Mouse (Mus musculus) layer of hippocampus, adult 9-11 months (tissue): ENCODE measurements at regions not wholly inside any gene's neighbourhood (a gene's known extent, or its start where the extent isn't known, plus 50 kb on each side); places are given as distances from the start of the nearest gene placed in this dataset.

Experiments
- DNase-seq: peaks from one replicate; pipeline ENCODE4 v3.0.0; 2022

DNA sequence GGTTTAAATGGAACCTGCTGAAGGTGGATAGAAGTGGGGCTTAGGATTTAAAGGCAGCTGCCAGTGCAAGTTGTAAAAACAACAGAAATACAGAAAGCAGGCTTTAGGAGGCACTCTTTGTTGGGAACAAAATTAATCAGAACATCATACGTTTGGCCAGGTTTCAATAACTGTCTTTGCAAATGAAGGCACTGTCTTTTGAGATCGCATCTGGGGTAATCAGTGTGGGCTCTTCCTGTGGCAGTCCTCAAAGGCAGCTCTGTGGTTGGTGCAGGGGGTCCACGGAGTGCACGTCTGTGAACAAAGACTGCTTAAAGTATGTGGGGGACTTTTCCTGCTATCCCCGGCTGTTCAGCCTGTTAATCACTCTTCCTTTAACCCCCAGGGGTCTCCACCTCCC lies 654.5 kb downstream of the Tmem132b start:
- no peak for DNase-seq

DNA sequence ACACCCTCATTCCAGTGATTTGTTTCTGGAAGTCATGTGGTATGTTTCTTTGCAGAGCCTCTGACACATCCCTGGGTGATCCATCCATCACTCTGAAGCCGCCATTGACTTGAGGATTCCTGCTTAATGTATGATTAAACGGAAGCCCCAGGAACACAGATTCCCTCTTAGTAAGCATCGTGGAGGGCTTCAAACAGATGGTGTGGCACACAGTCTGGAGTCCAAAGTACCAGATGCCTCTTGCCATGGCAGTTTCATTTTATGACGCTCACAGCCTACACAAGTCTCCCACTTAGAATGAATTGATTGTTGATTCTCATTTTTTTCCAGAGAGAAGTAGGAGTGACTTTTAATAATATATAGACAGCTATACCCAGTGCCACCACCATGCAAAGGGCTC lies 668.3 kb downstream of the Tmem132b start:
- peak; percentile 52 for DNase-seq

DNA sequence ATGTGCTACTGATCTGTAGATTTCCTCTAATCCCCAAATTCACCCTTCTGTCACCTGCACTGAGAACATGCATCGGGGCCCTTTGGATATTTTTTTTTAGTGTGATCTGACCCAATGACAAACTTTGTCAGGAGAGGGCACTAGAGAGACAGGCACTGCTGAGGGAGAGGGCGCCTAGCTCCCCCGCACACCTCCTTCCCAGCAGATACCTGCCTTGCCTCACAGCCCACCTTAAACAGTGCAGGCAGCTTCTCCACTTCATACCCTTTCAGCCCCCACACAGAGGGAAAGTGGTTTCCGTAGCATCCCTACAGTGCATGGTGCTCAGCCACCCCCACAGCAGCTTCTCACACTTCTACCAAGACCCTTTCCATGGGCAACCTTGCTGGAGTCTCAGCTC lies 670.0 kb downstream of the Tmem132b start:
- no peak for DNase-seq

DNA sequence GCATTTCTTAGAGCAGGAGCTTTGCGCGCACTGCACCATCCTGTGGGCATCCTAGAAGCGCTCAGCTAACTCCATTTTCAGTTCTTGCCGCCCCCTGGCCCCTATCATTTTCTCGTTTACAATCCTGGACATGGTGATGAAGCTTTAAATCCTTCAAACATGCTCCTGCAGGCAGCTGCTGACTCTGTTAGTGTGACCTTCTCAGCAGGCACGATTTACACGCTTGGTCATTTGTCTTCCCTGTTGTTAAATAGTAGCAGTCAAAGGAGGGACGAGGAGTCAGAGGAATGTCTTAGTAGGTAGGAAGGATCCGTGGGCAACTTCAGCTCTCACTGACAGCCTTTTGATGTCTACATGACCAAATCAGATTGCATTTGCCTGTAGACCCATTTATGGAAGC lies 670.4 kb downstream of the Tmem132b start:
- no peak for DNase-seq

DNA sequence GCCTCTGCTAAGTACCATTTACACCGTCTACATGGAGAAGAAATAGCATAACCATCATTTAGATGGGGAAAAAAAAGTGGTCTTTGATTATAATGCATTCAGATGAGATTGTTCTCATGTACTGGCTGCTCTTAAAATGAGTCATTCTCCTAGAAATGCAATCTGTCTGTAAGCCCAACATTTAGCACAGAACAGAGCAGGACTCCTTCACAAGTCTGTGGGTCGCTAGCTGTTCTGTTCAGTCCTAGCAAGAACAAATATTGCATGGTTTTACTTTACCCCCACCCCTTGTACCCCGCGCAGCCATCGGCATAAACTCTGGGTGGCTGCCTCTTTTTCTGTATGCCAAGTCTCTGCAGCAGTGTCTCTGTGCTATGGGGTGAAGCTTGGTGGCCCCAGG lies 685.4 kb downstream of the Tmem132b start:
- DNase-seq = peak; percentile 41

DNA sequence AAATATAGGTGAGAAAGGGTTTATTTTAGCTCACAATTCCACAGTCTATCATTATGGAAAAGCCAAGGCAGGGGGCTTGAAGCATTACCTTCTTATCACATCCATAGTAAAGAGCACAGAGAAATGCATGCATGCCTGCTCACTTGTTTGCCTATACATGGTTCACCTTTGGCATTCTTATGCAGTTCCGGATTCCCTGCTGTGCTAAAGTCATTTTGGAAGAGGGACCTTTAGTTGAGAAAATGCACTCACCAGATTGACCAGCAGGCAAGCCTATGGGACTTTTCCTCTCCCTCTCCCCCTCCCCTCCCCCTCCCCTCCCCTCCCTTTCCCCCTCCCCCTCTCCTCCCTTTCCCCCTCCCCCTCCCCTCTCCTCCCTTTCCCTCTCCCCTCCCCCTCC lies 686.2 kb downstream of the Tmem132b start:
- no peak for DNase-seq

DNA sequence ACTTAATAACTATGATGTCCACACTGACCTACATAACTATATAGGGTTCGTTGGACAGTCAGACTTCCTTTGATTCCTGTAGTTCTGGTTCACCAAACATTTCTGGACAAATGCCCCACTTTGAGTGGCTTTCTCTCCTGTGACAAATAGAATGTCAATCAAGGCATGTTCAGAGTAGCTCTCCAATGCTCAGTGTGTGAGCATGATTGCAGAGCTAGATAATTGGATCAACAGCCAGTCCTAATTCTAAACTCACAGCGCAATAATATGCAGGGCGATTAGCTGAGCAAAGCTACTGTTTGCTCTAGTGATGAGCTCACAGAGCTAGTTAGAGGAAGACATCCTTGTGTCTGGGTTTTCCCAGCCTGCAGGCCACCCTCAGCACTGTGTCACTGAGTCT lies 692.1 kb downstream of the Tmem132b start:
- no peak for DNase-seq

DNA sequence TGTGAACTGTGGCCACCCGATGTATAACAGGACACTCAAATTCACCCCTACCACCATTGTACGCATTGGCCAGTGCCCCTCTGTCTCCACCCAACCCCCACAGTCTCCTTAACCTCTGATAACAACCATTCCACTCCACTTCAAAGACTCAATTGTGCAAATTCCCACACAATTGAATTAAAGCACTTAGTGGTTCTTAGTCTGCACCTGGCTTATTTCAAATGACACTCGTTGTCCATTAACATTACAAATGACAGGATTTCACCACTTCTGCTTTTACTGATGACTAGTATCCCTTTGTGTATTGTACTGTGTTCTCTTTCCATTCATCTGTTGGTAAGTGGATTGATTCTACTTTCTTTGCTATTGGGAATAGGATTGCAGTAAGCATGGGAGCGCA lies 699.2 kb downstream of the Tmem132b start:
- no peak for DNase-seq

DNA sequence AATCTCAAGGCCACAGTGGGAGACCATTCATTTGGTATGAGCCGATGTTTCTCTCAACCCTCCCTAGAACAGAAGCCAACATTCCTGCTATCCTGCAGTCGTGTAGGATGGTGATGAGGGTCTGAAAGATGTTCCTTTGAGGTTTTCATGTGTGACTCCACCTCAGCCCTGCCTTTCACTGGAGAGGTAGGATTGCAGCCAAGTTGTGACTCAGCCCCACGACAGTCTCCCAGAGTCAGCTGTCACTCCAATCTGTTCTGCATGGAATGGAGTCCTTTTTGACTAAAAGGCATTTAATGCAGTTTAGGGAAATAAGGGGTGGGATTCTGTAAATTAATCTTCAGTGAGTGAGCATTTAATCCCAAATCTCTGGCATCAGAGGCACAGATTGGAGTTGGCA lies 706.5 kb downstream of the Tmem132b start:
- peak; percentile 76 for DNase-seq

DNA sequence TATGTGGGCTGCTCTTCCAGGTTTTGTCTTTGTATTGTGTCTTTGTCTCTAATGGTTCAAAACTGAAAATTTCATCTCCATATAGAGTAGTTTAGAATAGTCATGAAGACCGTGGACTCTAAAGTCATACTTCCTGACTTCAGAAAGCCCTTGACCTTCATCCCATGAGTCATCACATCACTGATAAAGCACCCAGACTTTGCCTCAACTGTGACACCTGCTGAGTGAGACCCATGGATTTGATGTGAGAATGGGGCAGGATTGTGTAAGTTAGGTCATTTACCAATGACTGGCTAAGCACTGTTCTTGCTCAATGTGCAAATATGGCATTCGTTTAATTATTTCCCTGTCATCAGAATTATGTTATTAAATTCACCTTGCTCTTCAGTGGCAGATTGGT lies 714.2 kb downstream of the Tmem132b start:
- DNase-seq = no peak

DNA sequence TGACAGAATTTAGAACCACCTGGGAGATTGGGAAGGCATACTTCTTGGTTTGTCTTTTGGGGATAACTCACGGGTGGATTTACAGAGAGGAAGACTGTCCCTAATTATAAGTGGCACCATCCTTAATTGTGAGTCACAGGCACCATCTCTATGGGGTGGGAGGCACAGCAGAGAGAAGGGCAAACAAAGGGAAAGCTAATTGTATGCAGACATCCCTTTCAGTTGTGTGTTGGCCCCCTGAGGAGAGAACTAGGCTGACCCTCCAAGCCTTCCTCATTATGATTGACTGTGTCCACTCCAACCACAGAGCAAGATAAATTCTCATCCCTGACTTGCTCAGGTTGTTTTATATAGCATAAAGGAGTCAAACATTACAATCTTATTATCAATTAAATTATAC lies 718.8 kb downstream of the Tmem132b start:
- no peak for DNase-seq

DNA sequence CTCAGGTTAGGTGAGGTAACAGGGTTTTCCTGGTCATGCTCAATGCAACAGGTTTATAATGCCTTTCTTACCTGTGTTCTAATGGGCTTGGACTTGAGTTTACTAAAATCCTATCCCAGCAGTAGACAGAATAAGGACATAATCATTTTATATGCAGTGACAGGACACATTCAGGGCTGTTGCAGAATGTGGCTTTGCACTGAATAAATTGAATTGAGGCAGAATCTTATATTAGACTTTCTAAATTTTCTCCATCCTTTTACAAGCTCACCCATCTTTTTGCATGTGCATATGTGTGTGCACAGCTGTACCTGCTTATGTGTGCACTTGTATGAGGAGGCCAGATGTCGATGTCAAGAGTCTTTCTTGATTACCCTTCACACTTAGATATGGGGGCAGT lies 723.1 kb downstream of the Tmem132b start:
- no peak for DNase-seq

DNA sequence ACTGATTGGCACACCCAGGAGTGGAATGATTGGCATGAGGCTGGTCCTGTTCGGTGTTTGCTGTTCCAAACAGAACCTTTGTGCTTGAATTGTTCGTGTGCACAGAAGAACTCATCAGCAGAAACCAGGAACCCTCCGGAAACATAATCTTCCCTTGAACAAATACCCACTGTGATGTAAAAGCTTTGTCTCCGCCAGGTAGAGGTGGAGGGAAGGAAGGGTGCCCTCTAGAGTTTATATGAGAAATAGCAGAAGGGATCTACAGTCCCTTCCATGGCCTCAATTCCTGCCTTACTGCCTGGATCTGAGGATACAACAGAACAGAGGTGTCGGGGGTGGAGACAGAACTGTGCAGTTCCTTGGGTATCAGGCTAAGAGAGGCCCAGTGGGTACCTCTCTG lies 726.3 kb downstream of the Tmem132b start:
- DNase-seq = no peak

DNA sequence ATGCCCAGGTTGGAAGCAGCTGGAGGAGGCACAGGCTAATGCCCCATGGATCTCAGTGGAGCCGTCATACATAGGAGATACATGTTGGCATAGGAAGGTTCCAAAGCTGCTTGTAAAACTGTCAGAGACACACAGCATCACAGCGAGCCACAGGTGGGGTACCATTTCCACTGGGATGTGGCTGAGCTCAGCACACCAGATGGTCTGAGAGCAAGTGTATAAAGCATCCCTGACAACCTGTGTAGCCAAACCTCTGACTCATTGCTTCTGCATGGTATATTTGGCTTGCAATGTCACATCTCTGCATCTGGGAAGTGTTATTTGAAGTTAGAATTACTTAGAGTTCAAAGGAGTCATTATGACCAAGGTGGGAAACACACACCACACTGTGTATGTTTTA lies 734.9 kb downstream of the Tmem132b start:
- DNase-seq = peak; percentile 4

DNA sequence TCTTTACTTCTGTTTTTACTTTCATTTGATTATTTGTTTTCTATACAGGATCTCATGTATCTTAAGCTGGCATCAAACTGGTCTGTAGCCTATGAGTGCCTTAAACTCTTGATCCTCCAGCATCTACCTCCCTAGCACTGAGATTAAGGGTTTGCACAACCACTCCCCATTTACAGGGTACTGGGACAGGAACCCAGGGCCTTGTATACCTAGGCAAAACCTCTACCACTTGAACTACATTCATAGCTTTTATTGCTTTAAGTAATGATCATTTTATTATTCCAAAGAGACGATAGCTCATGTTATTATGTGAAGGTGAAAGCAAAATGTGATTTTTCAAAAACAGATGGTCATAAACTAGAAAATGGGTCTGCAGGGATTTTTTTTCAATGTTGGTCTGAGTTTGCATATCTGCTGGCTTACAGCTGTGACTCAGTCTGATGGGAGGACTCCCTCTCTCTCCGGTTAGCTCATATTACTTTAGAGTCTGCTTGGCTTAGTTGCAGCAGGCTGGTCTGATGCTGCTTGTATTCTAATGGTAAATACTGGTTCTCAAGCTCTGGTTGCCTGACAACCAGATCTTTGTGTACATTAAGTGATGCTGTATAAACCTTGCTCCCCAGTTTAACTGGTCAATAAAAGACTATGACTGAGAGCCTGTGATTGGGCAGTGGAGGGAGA lies 735.5 kb downstream of the Tmem132b start:
- DNase-seq = no peak

DNA sequence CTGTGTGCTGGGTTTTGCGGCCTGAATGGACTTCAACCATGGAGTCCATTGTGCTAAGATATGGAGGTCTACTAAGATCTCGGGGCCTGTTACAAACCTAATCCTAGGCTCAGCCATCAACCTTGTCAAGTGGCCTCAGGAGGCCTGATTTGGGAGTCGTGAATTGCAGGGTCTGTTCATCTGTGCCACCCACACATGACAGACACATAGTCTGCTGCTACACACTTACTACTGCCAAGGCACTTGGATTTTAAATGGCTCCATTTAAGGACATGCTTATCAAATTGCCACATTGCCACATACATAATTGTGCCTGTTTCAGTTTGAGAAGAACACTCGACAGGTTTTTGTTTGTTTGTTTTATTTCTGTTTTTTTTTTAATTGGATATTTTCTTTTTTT lies 737.0 kb downstream of the Tmem132b start:
- peak; percentile 74 for DNase-seq

DNA sequence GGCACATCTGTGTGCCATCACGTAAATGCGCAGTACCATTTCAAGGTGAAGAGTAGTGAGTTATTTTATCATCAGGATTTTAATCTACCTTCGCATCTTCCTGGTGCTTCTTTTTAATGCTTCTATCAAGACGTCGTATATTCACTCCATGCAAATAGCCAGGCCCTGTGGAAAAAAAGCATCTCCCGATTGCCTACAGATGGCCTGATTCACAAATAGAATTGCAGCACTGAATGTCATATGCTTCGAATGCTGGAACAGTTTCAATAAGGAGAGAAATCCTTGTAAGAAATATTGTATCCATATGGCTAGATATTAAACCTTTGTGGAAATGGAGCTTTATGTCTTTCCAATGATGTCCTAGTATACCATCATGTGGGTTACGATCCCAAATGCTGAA lies 742.7 kb downstream of the Tmem132b start:
- DNase-seq = peak; percentile 44

DNA sequence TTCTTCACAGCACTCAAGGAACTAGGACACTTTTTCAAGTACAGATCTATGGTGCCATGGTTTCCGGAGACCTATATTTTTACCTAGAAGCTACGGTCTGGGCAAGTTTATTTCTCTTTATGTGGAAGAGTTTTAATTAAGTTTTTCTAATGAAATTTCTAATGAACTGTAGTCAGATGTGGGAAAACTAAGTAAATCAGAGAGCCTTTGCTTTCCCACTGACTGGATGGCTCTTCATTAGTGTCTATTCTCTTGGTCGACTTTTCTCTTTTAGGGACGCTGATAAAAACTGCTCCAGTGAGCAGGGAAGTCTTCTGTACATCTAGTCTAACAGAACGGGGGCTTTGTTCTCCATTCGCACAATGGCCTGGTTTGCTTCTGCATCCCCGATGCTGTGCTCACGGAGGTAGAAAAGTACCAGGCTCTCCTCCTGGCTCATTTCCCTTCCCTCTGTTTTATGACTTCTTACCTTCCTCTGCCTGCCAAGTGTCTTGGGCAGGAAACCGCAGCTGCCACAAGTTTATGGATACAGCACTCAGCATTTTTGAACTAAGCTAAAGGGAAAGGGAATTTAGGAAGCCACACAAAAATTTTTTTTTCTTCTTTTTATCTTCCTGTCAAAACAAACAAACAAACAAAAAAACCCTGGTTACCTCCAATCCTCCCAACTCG lies 749.6 kb downstream of the Tmem132b start:
- no peak for DNase-seq

DNA sequence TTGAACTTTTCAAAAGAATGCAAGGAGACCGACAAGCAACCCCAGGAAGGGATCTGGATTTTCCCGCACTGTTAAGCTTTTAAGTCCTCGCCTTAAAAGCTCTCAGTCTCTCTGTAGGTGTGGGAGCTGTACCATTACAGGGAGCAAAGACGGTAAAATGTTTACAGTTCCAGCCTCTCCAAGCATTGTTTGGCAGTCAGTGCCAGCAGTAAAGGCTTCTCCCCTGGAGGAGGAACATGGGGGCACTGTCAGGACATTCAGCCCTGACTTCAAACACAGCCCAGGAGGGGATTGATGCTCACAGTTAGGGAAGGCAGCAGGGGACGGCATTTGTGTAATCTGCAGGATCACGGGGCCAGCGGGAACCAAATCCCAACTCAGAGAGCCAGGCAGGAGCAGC lies 750.2 kb downstream of the Tmem132b start:
- no peak for DNase-seq

DNA sequence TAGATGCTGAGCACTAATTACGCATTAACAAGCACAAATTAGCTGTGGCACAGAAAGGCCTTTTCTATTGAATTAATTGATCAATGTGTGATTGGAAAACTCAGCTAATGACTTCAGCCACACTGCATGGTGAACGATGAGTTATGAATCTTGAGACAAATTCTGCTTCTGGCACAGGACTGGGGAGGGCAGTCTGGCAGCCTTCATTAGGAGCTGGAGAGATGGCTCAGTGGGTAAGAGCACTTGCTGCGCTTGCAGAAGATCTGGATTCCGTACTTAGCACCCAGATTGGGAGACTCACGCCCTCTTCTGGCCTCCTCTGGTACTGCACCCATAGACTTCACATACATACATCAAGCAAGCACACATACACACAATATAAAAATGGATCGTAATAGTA lies 793.3 kb downstream of the Tmem132b start:
- no peak for DNase-seq

DNA sequence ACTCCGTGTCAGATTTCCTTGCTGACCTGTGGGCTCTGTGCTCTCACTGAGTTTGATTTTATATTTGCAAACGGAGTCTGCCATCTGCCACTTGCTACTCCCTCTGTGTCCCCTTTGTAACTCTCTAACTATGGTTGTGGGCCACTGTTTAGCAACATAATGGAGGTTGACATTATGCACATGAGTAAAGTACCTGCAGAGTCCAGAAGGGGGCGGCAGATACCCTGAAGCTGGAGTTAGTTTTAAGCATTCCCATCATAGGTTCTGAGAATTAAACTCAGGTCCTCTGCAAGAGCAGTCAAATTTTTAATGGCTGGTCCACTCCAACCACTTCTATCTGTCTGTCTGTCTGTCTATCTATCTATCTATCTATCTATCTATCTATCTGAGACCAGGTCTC lies 796.7 kb downstream of the Tmem132b start:
- no peak for DNase-seq

DNA sequence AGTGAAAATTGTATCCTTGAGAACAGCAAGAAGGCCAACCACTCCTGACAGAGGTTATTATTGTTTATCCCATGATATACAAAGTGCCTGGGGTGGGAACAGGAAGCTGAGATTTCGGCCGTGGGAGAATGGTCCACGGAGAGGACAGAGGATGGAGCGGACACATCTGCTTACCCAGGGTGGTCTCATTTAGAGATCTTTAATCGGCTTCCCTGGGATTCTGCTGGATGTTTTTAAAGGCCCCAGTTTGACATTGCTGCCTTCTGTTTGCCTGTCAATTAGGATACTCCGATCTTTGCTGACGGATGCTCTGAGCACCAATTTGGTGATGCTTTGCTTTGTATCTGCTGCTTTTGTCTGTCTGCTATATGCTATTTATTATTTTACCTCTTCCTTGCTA lies 803.5 kb downstream of the Tmem132b start:
- no peak for DNase-seq

DNA sequence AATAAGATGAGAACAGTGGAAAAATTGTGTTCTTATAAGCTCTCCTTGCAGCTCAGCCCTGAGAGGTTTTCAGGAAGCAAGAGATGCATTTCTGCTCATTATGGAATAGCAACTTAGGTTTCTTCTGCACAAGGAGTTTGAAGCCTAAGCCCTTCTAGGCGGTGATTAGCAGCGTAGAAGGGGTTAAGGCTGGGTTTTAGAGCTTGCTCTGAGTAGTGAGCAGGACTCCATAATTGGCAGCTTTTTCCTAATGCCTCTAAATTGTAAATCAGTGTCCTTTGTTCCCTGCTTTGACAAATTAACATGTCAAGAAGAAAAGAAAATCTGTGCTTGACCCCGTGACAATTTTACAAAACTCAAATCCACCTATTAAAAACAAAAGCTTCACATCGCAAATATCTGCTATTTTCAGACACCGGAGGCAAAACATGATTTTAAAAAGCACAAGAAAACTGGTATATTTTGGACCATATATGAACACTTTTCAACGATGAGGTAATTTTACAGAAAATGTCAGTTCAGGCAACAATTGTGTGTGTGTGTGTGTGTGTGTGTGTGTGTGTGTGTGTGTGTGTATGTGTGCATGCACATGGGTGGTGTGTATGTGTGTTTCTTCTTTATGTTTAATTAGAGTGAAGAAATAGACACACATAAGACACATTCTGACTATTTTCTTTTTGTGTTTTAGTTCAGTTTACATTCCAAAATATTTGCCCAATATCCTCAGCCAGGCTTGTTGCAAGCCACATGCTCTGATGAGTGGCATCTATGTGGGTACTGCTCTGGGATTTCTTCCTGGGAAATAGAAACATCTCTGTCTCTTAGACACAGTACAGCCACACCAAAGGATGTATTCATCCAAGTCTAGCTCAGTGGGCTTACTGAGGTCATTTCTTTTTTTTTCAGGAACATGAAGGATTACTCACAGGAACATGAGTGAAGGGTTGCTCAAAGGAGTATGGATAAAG lies 804.3 kb downstream of the Tmem132b start:
- DNase-seq = no peak

DNA sequence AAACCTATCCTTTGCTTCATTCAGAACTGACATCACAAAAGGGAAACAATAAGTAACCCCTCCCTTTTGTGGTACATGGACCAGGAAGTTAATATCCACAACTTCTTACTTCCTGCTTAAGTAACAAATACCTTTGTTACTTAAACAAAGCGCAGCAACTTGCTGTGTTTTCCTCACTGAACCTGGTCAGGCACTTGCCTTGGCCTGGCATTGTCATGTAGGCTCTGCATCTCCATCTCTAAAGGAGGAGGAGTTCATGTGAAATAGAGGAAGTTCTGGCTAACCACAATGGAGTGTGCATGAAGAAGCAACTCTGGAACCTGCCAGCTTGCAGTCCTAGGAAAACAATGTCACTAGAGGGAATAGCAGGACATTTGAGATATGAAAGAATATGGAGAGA lies 806.3 kb downstream of the Tmem132b start:
- no peak for DNase-seq
